Comparison of ENCODE assay signal across 23 mouse cellular contexts in the genomic region with DNA sequence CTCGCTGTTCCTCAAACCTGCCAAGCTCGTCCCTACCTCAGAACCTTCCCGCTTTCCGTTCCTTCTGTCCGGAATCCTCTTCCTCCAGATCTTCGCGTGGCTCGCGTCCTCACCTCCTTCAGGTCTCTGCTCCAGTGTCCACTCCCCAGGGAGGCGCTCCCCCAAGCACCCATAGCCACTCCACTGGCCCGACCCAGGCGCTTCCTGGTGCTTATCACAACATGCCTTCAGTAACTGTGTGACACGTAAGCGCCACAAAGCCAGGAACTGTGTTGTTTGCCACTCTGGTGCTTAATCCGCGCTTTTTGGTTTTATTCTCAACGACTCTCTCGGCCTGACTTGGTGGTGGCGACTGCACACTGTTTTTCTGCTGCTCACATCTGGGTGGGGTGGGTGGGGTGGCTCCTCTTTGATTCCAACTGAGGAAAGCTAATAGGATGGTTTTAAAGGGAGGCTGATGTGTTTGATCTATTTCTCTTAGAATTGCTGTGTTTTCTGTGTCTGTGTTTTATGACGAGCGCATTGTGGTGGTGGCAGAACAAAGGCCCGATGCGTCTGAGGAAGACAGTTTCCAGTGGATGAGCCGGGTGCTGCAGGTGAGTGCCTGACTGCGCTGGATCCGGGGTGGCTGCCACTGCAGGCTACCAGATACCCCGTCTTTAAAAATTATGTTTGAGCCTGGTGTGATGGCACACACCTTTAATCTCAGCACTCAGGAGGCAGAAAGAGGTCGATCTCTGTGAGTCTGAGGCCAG. TPM values are rescaled to one million over a fixed set of nuclear protein-coding genes. Genes with fewer than 3 reads are reported as not detected.
DNase-seq lines count a peak whose midpoint lies in the region; ATAC-seq and TF ChIP-seq lines count a peak whose summit lies in the region.
"Had no signal": no experiment of that assay in that cellular context is flagged by ENCODE, and none has a peak within 500 bp of the region (broad histone marks: within the 10 kb centered on the region; RNA-seq: fewer than 3 reads in every experiment).

No protein-coding gene starts in this region.

- no peak for TF ChIP-seq CTCF in gastrocnemius, adult 2 months (IDR thresholded peaks at IDR 0.05)

- H3K4me3 ChIP-seq in gastrocnemius, adult 2 months: no peak overlapping the region
- H3K4me3 ChIP-seq: embryonic facial prominence, embryonic 13.5 days; heart, embryonic 15.5 days; limb, embryonic 13.5 days; lung, embryonic 15.5 days; myocyte; neural tube, embryonic 13.5 days had no signal

- H3K27ac ChIP-seq in gastrocnemius, adult 2 months: no peak overlapping the region
- H3K27ac ChIP-seq: embryonic facial prominence, embryonic 13.5 days; heart, embryonic 15.5 days; limb, embryonic 13.5 days; lung, embryonic 15.5 days; neural tube, embryonic 13.5 days had no signal

- intact Hi-C loops in gastrocnemius, adult 2 months (cut with DNase I): no loop called here
- intact Hi-C loops in gastrocnemius, postnatal 14 days (cut with DNase I; ENCODE audit: low total_unique reads): no loop called here

- peak; percentile 23 for ATAC-seq in megakaryocyte progenitor cell, adult 5-6 weeks (replicated peaks; ENCODE audit: poor library complexity)
- ATAC-seq: forebrain, embryonic 16.5 days; hindbrain, embryonic 16.5 days; midbrain, embryonic 16.5 days; Patski had no signal

- DNase-seq in gastrocnemius, adult 2 months: peak; percentile 13
- no peak for DNase-seq in gastrocnemius, postnatal 14 days
- DNase-seq in CD4-positive helper T cell, adult 2 months (ENCODE audit: low read depth, low spot score): peak; percentile 73
- DNase-seq in T-cell, adult 2 months (ENCODE audit: low spot score): peak; percentile 79
- DNase-seq in right cerebral cortex, adult 18-20 months: no peak
- DNase-seq in spleen, postnatal 4 days (ENCODE audit: low spot score in 2 of 2): no peak
- no peak for DNase-seq in layer of hippocampus, postnatal 25 days (ENCODE audit: extremely low spot score in 1 of 2, low spot score in 1 of 2)
- DNase-seq: adrenal gland, adult 8-10 months; cerebellum, adult 9-10 months; kidney, postnatal 14 days; right cerebral cortex, postnatal 14 days; thymus, postnatal 4 days had no signal

RNA-seq across cellular contexts. Expression of a gene that starts 44.9 kb away (rescaled TPM):
- total RNA-seq in gastrocnemius, adult 2 months (2021): 10 to 100 TPM; 55.4 to 56.6 TPM
- total RNA-seq in gastrocnemius, postnatal 14 days (2021): 10 to 100 TPM; 31.1 to 40.4 TPM
- total RNA-seq in megakaryocyte progenitor cell, adult 5-6 weeks (2015): 92.3 and 95.8 TPM in 2 replicates
- 65.7 and 80.7 TPM in 2 replicates for total RNA-seq in megakaryocyte progenitor cell, adult 5-6 weeks (2017)
- total RNA-seq in layer of hippocampus, postnatal 25 days (2021): 10 to 100 TPM; 19.3 to 24.3 TPM

Comparison
In these comparisons a context has a peak if more than half of its experiments do, and no peak if none do; other contexts are left out.
1. DNase-seq: peak in gastrocnemius, adult 2 months (single experiment), CD4-positive helper T cell, adult 2 months (single experiment) and T-cell, adult 2 months (single experiment); none in gastrocnemius, postnatal 14 days (single experiment), right cerebral cortex, adult 18-20 months (single experiment), spleen, postnatal 4 days (0 of 2) and layer of hippocampus, postnatal 25 days (0 of 2).